Mouse (Mus musculus) midbrain, embryonic 12.5 days (tissue): ENCODE measurements at regions not wholly inside any gene's neighbourhood (a gene's known extent, or its start where the extent isn't known, plus 50 kb on each side); places are given as distances from the start of the nearest gene placed in this dataset.

Experiments
- ATAC-seq: fragments of 200-750 bp; cut with Nextera tagmentation; 2 replicates; pipeline ENCODE4 v1.8.0; 2017; ENCODE audit warnings: low read depth, moderate TSS enrichment, moderate library complexity; ENCODE audit not compliant: low FRiP score
- H3K27ac ChIP-seq: fragments of 300-500 bp; sonication (generic); replicated peaks from 2 replicates; pipeline ENCODE4 v1.5.1; 2016; ENCODE audit warnings: mild to moderate bottlenecking
- H3K27me3 ChIP-seq: fragments of 300-500 bp; sonication (generic); 2 replicates; pipeline ENCODE4 v1.6.1; 2016; ENCODE audit warnings: mild to moderate bottlenecking
- H3K36me3 ChIP-seq: fragments of 300-500 bp; sonication (generic); 2 replicates; pipeline ENCODE4 v1.6.1; 2016
- H3K4me1 ChIP-seq: fragments of 300-500 bp; sonication (generic); 2 replicates; pipeline ENCODE4 v1.6.1; 2016
- H3K4me2 ChIP-seq: fragments of 300-500 bp; sonication (generic); replicated peaks from 2 replicates; pipeline ENCODE4 v1.6.1; 2016; ENCODE audit warnings: mild to moderate bottlenecking, moderate library complexity
- H3K4me3 ChIP-seq: fragments of 300-500 bp; sonication (generic); 2 replicates; pipeline ENCODE4 v1.5.1; 2016; ENCODE audit warnings: mild to moderate bottlenecking
- H3K9ac ChIP-seq: fragments of 300-500 bp; sonication (generic); replicated peaks from 2 replicates; pipeline ENCODE4 v1.6.1; 2016; ENCODE audit warnings: mild to moderate bottlenecking, moderate library complexity
- H3K9me3 ChIP-seq: fragments of 300-500 bp; sonication (generic); 2 replicates; pipeline ENCODE4 v1.6.1; 2016; ENCODE audit warnings: mild to moderate bottlenecking
- WGBS: fragments of 180-500 bp; shearing (Covaris S2); methylation state at CpG from one replicate; pipeline ENCODE4 v1.1.7; 2016; 5-methylcytosine and 5-hydroxymethylcytosine counted together

- H3K36me3 ChIP-seq = no peaks in the 10 kb centered on the region
- no peak overlapping the region for H3K9ac ChIP-seq
- peaks cover 5% of the 10 kb centered on the region; the same call in 1 of the 2 replicates for H3K9me3 ChIP-seq
- H3K27me3 ChIP-seq = no peaks in the 10 kb centered on the region
- H3K4me2 ChIP-seq = no peak overlapping the region
- peak; percentile 44; the same call in 1 of the 2 replicates for ATAC-seq
- WGBS = 27% methylated on average over 13 of the region's 13 CpGs
- H3K4me3 ChIP-seq = no peak overlapping the region
- no peak overlapping the region; the same call in 1 of the 2 replicates for H3K27ac ChIP-seq
- 0 out of 2 replicates have a peak, but pooled peaks cover 9% of the 10 kb centered on the region for H3K4me1 ChIP-seq
These were observed 189.3 kb upstream of the Lrfn2 start for GRCm38 (mm10) chr17:48742769-48743405.

- Histone ChIP-seq H3K4me1 (peaks cover 29% of the 10 kb centered on the region), H3K27ac (no peak overlapping the region), H3K36me3 (no peaks in the 10 kb centered on the region), H3K4me2 (no peak overlapping the region), H3K4me3 (no peak overlapping the region), H3K9me3 (no peaks in the 10 kb centered on the region), H3K9ac (no peak overlapping the region), H3K27me3 (peaks cover 6% of the 10 kb centered on the region; the same call in 1 of the 2 replicates)
- 92% methylated on average over 2 of the region's 2 CpGs for WGBS
- no peak for ATAC-seq
These were observed 162.1 kb upstream of the Lrfn2 start for GRCm38 (mm10) chr17:48770099-48770498.

- Histone ChIP-seq H3K36me3 (no peaks in the 10 kb centered on the region), H3K27me3 (peaks cover 9% of the 10 kb centered on the region), H3K4me3 (no peak overlapping the region), H3K4me2 (no peak overlapping the region), H3K27ac (no peak overlapping the region), H3K9ac (no peak overlapping the region), H3K9me3 (no peaks in the 10 kb centered on the region), H3K4me1 (peaks cover 46% of the 10 kb centered on the region)
- no peak for ATAC-seq
- WGBS = 72% methylated on average over 13 of the region's 13 CpGs
These were observed 160.4 kb upstream of the Lrfn2 start for GRCm38 (mm10) chr17:48771721-48772320.

DNA sequence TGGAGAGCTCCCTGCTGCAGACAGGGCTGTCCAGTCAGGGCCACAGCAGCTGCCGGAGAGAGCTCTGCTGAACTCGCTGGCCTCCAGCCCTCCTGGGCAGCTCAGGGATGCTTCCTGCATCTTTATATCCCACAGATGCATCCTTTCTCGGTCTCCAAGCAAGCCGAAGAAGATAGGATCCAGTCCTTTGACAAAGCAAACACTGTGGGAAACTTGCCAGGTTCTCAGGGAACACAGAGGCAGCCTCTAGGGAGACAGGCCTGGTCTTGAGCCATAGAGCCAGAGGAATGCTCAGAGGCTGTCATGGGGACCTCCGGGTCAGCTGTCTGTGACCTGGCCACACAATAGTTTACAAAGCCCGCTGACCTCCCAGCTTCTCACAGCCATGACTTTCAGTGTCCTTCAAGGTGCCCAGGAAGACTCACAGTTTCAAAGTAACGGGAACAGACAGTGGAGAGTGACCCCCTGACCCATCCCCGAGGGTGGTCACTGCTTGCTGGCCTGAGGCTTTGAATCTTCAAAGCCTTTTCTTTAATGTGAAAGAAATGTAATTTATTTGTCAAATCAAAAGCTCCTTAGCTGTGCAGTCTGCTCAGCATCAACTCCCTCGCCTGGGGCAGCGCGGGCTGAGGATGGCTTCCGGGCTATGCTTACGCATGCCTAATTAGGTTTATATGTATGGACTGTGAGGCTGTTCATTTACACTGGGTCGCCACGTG lies 157.8 kb upstream of the Lrfn2 start:
- no peak overlapping the region; the same call in 1 of the 2 replicates for H3K27ac ChIP-seq
- no peaks in the 10 kb centered on the region for H3K36me3 ChIP-seq
- H3K4me1 ChIP-seq = peaks cover 49% of the 10 kb centered on the region
- 6% methylated on average over 15 of the region's 15 CpGs for WGBS
- H3K9ac ChIP-seq = no peak overlapping the region
- peaks cover 9% of the 10 kb centered on the region for H3K27me3 ChIP-seq
- H3K4me2 ChIP-seq = 0 out of 2 replicates have a peak overlapping the region, but pooled peaks have one; percentile 5
- H3K9me3 ChIP-seq = no peaks in the 10 kb centered on the region
- H3K4me3 ChIP-seq = no peak overlapping the region
- peak; percentile 55 for ATAC-seq

DNA sequence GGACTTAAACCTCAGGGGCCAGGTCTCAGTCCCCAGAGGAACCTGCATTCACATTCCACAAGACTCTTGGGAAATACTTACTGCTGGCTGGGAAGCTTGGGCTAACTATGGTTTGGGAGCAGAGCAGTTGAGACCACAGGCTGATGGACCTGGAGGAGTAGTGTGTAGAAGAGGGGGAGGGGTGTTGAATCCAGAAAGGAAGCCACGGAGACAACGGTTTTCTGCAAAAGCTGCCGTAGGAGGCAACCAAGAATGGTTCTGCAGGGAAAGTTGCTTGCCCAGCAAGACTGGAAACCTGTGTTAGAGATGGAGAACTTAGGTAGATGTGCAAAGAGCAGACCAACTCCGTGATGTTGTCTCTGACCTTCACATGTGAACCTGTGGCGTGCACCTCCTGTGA lies 156.7 kb upstream of the Lrfn2 start:
- Histone ChIP-seq H3K36me3 (no peaks in the 10 kb centered on the region), H3K9ac (no peak overlapping the region), H3K4me2 (no peak overlapping the region), H3K4me3 (no peak overlapping the region), H3K4me1 (peaks cover 51% of the 10 kb centered on the region), H3K27ac (no peak overlapping the region), H3K27me3 (peaks cover 9% of the 10 kb centered on the region), H3K9me3 (no peaks in the 10 kb centered on the region)
- no peak for ATAC-seq
- 74% methylated on average over 5 of the region's 5 CpGs for WGBS

DNA sequence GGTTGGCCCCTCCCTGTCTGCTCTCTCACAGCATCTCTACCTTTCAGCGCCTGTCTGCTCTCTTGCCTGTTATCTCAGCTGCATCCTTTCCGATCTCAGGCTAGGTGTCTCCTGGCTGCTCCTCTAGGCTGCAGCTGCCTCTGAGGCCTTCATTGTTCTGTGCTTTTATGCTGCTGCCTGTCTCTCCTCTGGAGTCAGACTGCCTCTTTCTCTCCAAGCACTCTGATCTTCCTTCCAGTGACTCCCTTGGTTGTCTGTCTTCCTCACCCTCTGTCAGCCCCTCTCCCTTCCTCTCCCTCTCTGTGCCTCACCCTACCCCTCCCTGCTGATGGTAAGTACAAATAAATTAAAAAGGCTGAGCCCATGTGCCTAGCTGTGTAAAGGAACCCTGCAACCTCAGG lies 155.7 kb upstream of the Lrfn2 start:
- H3K36me3 ChIP-seq = no peaks in the 10 kb centered on the region
- H3K4me1 ChIP-seq = peaks cover 47% of the 10 kb centered on the region
- 11% methylated on average over 2 of the region's 2 CpGs for WGBS
- H3K4me2 ChIP-seq = no peak overlapping the region
- no peak overlapping the region for H3K4me3 ChIP-seq
- no peaks in the 10 kb centered on the region for H3K9me3 ChIP-seq
- H3K27me3 ChIP-seq = peaks cover 9% of the 10 kb centered on the region
- ATAC-seq = peak; percentile 60
- peak overlapping the region; percentile 69 for H3K27ac ChIP-seq
- H3K9ac ChIP-seq = 0 out of 2 replicates have a peak overlapping the region, but pooled peaks have one; percentile 28

GRCm38 (mm10) chr17:48780217-48780616 lies 152.0 kb upstream of the Lrfn2 start:
- WGBS = 90% methylated on average over 7 of the region's 7 CpGs
- Histone ChIP-seq H3K9ac (no peak overlapping the region), H3K4me3 (no peak overlapping the region), H3K27me3 (peaks cover 2% of the 10 kb centered on the region), H3K27ac (no peak overlapping the region), H3K36me3 (no peaks in the 10 kb centered on the region), H3K4me2 (no peak overlapping the region), H3K4me1 (peaks cover 21% of the 10 kb centered on the region), H3K9me3 (no peaks in the 10 kb centered on the region)
- ATAC-seq = no peak

DNA sequence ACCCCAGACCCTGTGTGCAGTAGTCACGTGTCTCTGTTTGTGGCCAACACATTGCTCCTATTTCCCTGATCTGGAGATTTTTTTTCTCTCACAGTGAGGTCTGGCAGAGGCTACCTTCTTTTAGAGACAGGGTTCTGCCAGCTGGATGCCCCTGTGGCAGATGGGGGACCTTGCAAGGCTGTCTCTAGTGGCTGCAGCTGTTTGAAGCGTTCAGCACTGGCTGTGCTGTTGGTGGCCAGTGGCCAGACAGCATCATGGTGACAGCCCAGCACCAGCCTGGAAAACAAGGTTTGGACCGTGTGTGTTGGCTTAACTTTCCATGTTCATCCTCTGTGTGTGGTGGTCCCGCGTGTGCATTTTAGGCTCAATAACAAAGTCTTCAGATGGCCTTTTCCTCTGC lies 147.8 kb upstream of the Lrfn2 start:
- H3K27me3 ChIP-seq = no peaks in the 10 kb centered on the region
- WGBS = 82% methylated on average over 5 of the region's 5 CpGs
- no peak overlapping the region for H3K4me3 ChIP-seq
- ATAC-seq = no peak
- peaks cover 2% of the 10 kb centered on the region; the same call in 1 of the 2 replicates for H3K4me1 ChIP-seq
- no peaks in the 10 kb centered on the region for H3K36me3 ChIP-seq
- no peaks in the 10 kb centered on the region for H3K9me3 ChIP-seq
- H3K4me2 ChIP-seq = no peak overlapping the region
- no peak overlapping the region for H3K27ac ChIP-seq
- no peak overlapping the region for H3K9ac ChIP-seq

DNA sequence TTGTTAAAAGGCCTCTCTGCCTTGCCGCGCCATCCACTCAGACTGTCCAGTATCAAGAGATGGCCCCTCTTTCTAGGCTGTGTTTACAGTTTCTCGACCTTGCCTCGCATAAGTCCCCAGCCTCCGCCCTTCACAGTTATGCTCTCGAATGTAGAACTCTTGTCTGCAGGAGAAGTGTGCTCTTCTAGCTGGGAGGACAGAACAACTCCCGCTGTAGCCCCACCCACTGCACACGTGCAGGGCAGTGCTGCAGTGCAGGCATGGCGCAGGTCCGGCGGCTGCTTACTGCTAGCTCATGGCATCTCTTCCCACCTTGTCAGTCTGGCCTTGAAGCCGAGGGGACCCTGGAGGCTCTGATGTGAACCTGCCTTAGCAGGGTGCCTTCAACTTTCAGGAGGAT lies 145.7 kb upstream of the Lrfn2 start:
- no peak overlapping the region for H3K9ac ChIP-seq
- no peaks in the 10 kb centered on the region for H3K36me3 ChIP-seq
- H3K4me1 ChIP-seq = no peaks in the 10 kb centered on the region
- H3K9me3 ChIP-seq = no peaks in the 10 kb centered on the region
- no peak overlapping the region for H3K4me2 ChIP-seq
- ATAC-seq = no peak
- 89% methylated on average over 12 of the region's 12 CpGs for WGBS
- no peaks in the 10 kb centered on the region for H3K27me3 ChIP-seq
- H3K4me3 ChIP-seq = no peak overlapping the region
- no peak overlapping the region for H3K27ac ChIP-seq

- H3K9me3 ChIP-seq = no peaks in the 10 kb centered on the region
- no peak overlapping the region for H3K4me3 ChIP-seq
- H3K9ac ChIP-seq = no peak overlapping the region
- no peaks in the 10 kb centered on the region for H3K4me1 ChIP-seq
- no peaks in the 10 kb centered on the region for H3K36me3 ChIP-seq
- H3K27ac ChIP-seq = no peak overlapping the region
- H3K27me3 ChIP-seq = no peaks in the 10 kb centered on the region
- H3K4me2 ChIP-seq = no peak overlapping the region
- ATAC-seq = no peak
- WGBS = 92% methylated on average over 7 of the region's 7 CpGs
These were observed 142.3 kb upstream of the Lrfn2 start for GRCm38 (mm10) chr17:48789846-48790245.

DNA sequence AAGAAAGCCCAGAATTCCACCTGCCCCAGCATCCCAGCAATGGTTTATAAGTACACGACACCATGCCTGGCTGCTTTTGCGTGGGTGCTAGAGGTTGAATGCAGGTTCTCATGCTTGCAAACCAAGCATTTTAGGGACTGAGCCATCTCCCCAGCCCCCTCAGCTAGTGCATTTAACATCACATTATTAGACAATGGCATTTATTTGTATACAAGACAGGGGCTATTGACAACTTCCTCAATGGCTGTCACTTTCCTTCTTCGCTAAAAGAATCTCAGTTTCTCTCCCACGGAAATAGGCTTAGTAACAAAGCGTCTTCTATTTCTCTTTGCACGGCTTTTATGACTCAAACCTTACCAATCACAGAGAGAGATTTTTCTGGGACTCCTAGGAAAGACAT lies 141.7 kb upstream of the Lrfn2 start:
- H3K27ac ChIP-seq = no peak overlapping the region
- WGBS = 65% methylated on average over 6 of the region's 6 CpGs
- ATAC-seq = no peak

GRCm38 (mm10) chr17:48792954-48793353 lies 139.2 kb upstream of the Lrfn2 start:
- Histone ChIP-seq H3K36me3 (no peaks in the 10 kb centered on the region), H3K4me2 (no peak overlapping the region), H3K4me1 (no peaks in the 10 kb centered on the region), H3K4me3 (no peak overlapping the region), H3K27me3 (no peaks in the 10 kb centered on the region), H3K9me3 (no peaks in the 10 kb centered on the region), H3K27ac (no peak overlapping the region), H3K9ac (no peak overlapping the region)
- WGBS = 76% methylated on average over 5 of the region's 5 CpGs
- ATAC-seq = no peak

More for the DNA sequence above, 141.7 kb upstream of the Lrfn2 start:
- Histone ChIP-seq H3K9me3 (no peaks in the 10 kb centered on the region), H3K9ac (no peak overlapping the region), H3K4me2 (no peak overlapping the region), H3K36me3 (no peaks in the 10 kb centered on the region), H3K4me3 (no peak overlapping the region), H3K4me1 (no peaks in the 10 kb centered on the region), H3K27me3 (no peaks in the 10 kb centered on the region)
